20 mouse cellular contexts compared by ENCODE assay signal in genomic region chr6:64965203-64965602, GRCm38 (mm10).
DNase-seq lines count a peak whose midpoint lies in the region; ATAC-seq and TF ChIP-seq lines count a peak whose summit lies in the region.
"Had no signal": no experiment of that assay in that cellular context is flagged by ENCODE, and none has a peak within 500 bp of the region (broad histone marks: within the 10 kb centered on the region; RNA-seq: fewer than 3 reads in every experiment).

No protein-coding gene starts in this region.

- no peak for TF ChIP-seq POLR2A in lung, adult 2 months (IDR thresholded peaks at IDR 0.05; ENCODE audit: borderline replicate concordance, extremely low read depth, low read depth, low read length)

- no peak for DNase-seq in lung, postnatal 10 days
- DNase-seq in gastrocnemius, adult 8-10 months (ENCODE audit: low spot score in 2 of 2) = no peak
- DNase-seq in lung, adult 2 months = no peak
- no peak for DNase-seq in cerebellum, postnatal 4 days (ENCODE audit: low spot score in 2 of 2)
- DNase-seq: adrenal gland, adult 2 months; adrenal gland, adult 8-10 months; adrenal gland, postnatal 10 days; adrenal gland, postnatal 14 days; adrenal gland, postnatal 25 days; adrenal gland, postnatal 36 days; B cell, adult 2 months; cerebellum, adult 11 months; cerebellum, adult 11-12 months had no signal

- WGBS in lung, adult 2 months = 53% methylated on average over 1 of the region's 1 CpGs

- ATAC-seq in common myeloid progenitor, adult 5-6 weeks (replicated peaks; ENCODE audit: low read depth, poor library complexity, severe bottlenecking) = peak; percentile 63; the same call in 1 of the 2 replicates
- 0 out of 2 replicates have a peak, but pooled peaks have one; percentile 42 for ATAC-seq in erythroid progenitor cell, adult 5-6 weeks (replicated peaks; ENCODE audit: low FRiP score, poor library complexity, severe bottlenecking)
- peak; percentile 70 for ATAC-seq in megakaryocyte progenitor cell, adult 5-6 weeks (replicated peaks; ENCODE audit: poor library complexity)
- peak; percentile 93 for ATAC-seq in megakaryocyte-erythroid progenitor cell, adult 5-6 weeks (replicated peaks; ENCODE audit: low FRiP score, low TSS enrichment, poor library complexity, severe bottlenecking)
- ATAC-seq: activated CD4-positive, CD25-positive, alpha-beta regulatory T cell, adult 4 months; CD4-positive, CD25-positive, alpha-beta regulatory T cell, adult 4 months; Patski had no signal

- TF ChIP-seq CTCF in lung, adult 2 months (IDR thresholded peaks at IDR 0.05; ENCODE audit: insufficient read depth, low read length) = no peak

- no peaks in the 10 kb centered on the region for H3K4me1 ChIP-seq in lung, adult 2 months (ENCODE audit: control insufficient read depth, insufficient read depth, low read length)

- H3K4me3 ChIP-seq in lung, adult 2 months (replicated peaks; ENCODE audit: extremely low read depth, low read depth, low read length) = no peak overlapping the region

Comparison
In these comparisons a context has a peak if more than half of its experiments do, and no peak if none do; other contexts are left out.
1. ATAC-seq: peak in every context shown above with its lines; median percentile 93 in megakaryocyte-erythroid progenitor cell, adult 5-6 weeks; 70 in megakaryocyte progenitor cell, adult 5-6 weeks; 63 in common myeloid progenitor, adult 5-6 weeks; 42 in erythroid progenitor cell, adult 5-6 weeks.